Comparison of ENCODE assay signal across 9 mouse cellular contexts in genomic region chr16:34531506-34531905, GRCm38 (mm10). TPM values are rescaled to one million over a fixed set of nuclear protein-coding genes. Genes with fewer than 3 reads are reported as not detected.
A peak's percentile ranks its signal among the peaks of the same experiment; 100 is the strongest.
DNase-seq lines count a peak whose midpoint lies in the region; ATAC-seq and TF ChIP-seq lines count a peak whose summit lies in the region.
"Had no signal": no experiment of that assay in that cellular context is flagged by ENCODE, and none has a peak within 500 bp of the region (broad histone marks: within the 10 kb centered on the region; RNA-seq: fewer than 3 reads in every experiment).

No protein-coding gene starts in this region.

- DNase-seq in kidney, adult 2 months, result peak; percentile 58
- DNase-seq in 416B (ENCODE audit: low read depth), result peak; percentile 51
- DNase-seq in ES-CJ7 (ENCODE audit: low read depth, low spot score), result peak; percentile 28
- DNase-seq in cerebellum, postnatal 36 days, result peak; percentile 43 to 52
- peak; percentile 55 for DNase-seq in limb, embryonic 11.5 days (ENCODE audit: low spot score)
- DNase-seq in stomach, postnatal 0 days (ENCODE audit: low spot score), result peak; percentile 50
- no peak for DNase-seq in frontal cortex, postnatal 10 days (ENCODE audit: low spot score in 2 of 2)

- H3K27ac ChIP-seq in kidney, adult 2 months (ENCODE audit: insufficient read depth, low read depth, low read length), result no peak overlapping the region
- no peak overlapping the region for H3K27ac ChIP-seq in kidney, embryonic 14.5 days (ENCODE audit: low read depth, low read length)
- H3K27ac ChIP-seq in limb, embryonic 11.5 days (replicated peaks; ENCODE audit: low read depth, low read length), result no peak overlapping the region
- H3K27ac ChIP-seq in stomach, postnatal 0 days (replicated peaks), result no peak overlapping the region
- H3K27ac ChIP-seq: lung, embryonic 15.5 days had no signal

- H3K4me1 ChIP-seq in kidney, adult 2 months (ENCODE audit: control insufficient read depth, insufficient read depth, low read length), result no peaks in the 10 kb centered on the region
- H3K4me1 ChIP-seq in kidney, embryonic 14.5 days (ENCODE audit: control insufficient read depth, insufficient read depth, low read length), result peaks cover 13% of the 10 kb centered on the region
- peaks cover 6% of the 10 kb centered on the region for H3K4me1 ChIP-seq in limb, embryonic 11.5 days (ENCODE audit: control insufficient read depth, insufficient read depth, low read length)
- no peaks in the 10 kb centered on the region for H3K4me1 ChIP-seq in stomach, postnatal 0 days (replicated peaks; ENCODE audit: control insufficient read depth, insufficient read depth)

- TF ChIP-seq CTCF in kidney, adult 2 months (conservative IDR thresholded peaks at IDR 0.05; ENCODE audit: insufficient read depth, insufficient read length, low read depth, low read length), result peak; percentile 66
- peak; percentile 83 for TF ChIP-seq CTCF in stomach, postnatal 0 days (IDR thresholded peaks at IDR 0.05; ENCODE audit: low read depth)

- WGBS in kidney, adult 2 months, result 6% methylated on average over 1 of the region's 1 CpGs
- WGBS in kidney, embryonic 14.5 days, result 3% methylated on average over 1 of the region's 1 CpGs
- WGBS in limb, embryonic 11.5 days, result 6% methylated on average over 1 of the region's 1 CpGs
- WGBS in stomach, postnatal 0 days, result 0% methylated on average over 1 of the region's 1 CpGs

- no peak overlapping the region for H3K4me2 ChIP-seq in kidney, embryonic 14.5 days (replicated peaks; ENCODE audit: low read depth, low read length)
- no peak overlapping the region for H3K4me2 ChIP-seq in limb, embryonic 11.5 days (ENCODE audit: low read depth, severe bottlenecking)
- no peak overlapping the region for H3K4me2 ChIP-seq in stomach, postnatal 0 days (replicated peaks; ENCODE audit: low read depth)
- H3K4me2 ChIP-seq: lung, embryonic 15.5 days had no signal

- TF ChIP-seq EP300 in stomach, postnatal 0 days (optimal IDR thresholded peaks at IDR 0.05), result no peak

- no peaks in the 10 kb centered on the region for H3K27me3 ChIP-seq in kidney, adult 2 months (replicated peaks; ENCODE audit: control insufficient read depth, insufficient read depth, low read length)
- H3K27me3 ChIP-seq in kidney, embryonic 14.5 days (ENCODE audit: control insufficient read depth, insufficient read depth, low read length), result no peaks in the 10 kb centered on the region
- H3K27me3 ChIP-seq in limb, embryonic 11.5 days (ENCODE audit: control insufficient read depth, insufficient read depth, low read length), result no peaks in the 10 kb centered on the region
- H3K27me3 ChIP-seq in stomach, postnatal 0 days (ENCODE audit: control insufficient read depth, insufficient read depth, low read length), result no peaks in the 10 kb centered on the region
- H3K27me3 ChIP-seq: lung, embryonic 15.5 days had no signal

- no peak for ATAC-seq in kidney, embryonic 14.5 days (ENCODE audit: low FRiP score, low TSS enrichment)
- no peak for ATAC-seq in limb, embryonic 11.5 days (ENCODE audit: insufficient number of reproducible peaks, low FRiP score, low TSS enrichment, low read depth)
- no peak for ATAC-seq in stomach, postnatal 0 days (ENCODE audit: low FRiP score, low TSS enrichment)

- H3K9ac ChIP-seq in kidney, embryonic 14.5 days (ENCODE audit: low read depth, low read length), result no peak overlapping the region
- H3K9ac ChIP-seq in limb, embryonic 11.5 days (ENCODE audit: low read length), result no peak overlapping the region
- H3K9ac ChIP-seq in stomach, postnatal 0 days (ENCODE audit: low read length), result no peak overlapping the region
- H3K9ac ChIP-seq: lung, embryonic 15.5 days had no signal

- H3K4me3 ChIP-seq in kidney, adult 2 months (ENCODE audit: insufficient read depth, low read depth, low read length), result no peak overlapping the region
- no peak overlapping the region for H3K4me3 ChIP-seq in kidney, embryonic 14.5 days (ENCODE audit: low read length)
- no peak overlapping the region for H3K4me3 ChIP-seq in limb, embryonic 11.5 days (ENCODE audit: low read depth, low read length)
- H3K4me3 ChIP-seq in stomach, postnatal 0 days (ENCODE audit: low read depth, low read length), result no peak overlapping the region
- H3K4me3 ChIP-seq: lung, embryonic 15.5 days had no signal

- no peaks in the 10 kb centered on the region for H3K36me3 ChIP-seq in kidney, adult 2 months (ENCODE audit: control insufficient read depth, insufficient read depth, low read length)
- no peaks in the 10 kb centered on the region for H3K36me3 ChIP-seq in kidney, embryonic 14.5 days (ENCODE audit: control insufficient read depth, insufficient read depth, low read length)
- H3K36me3 ChIP-seq in limb, embryonic 11.5 days (ENCODE audit: control insufficient read depth, insufficient read depth, low read length), result no peaks in the 10 kb centered on the region
- no peaks in the 10 kb centered on the region for H3K36me3 ChIP-seq in stomach, postnatal 0 days (ENCODE audit: control insufficient read depth, insufficient read depth, low read length)
- H3K36me3 ChIP-seq: lung, embryonic 15.5 days had no signal

- no peaks in the 10 kb centered on the region for H3K9me3 ChIP-seq in kidney, embryonic 14.5 days (ENCODE audit: control insufficient read depth, low read length)
- H3K9me3 ChIP-seq in limb, embryonic 11.5 days (ENCODE audit: control insufficient read depth, low read length), result no peaks in the 10 kb centered on the region
- H3K9me3 ChIP-seq in stomach, postnatal 0 days (ENCODE audit: control insufficient read depth, low read length), result no peaks in the 10 kb centered on the region
- H3K9me3 ChIP-seq: lung, embryonic 15.5 days had no signal

- no peak for TF ChIP-seq POLR2A in kidney, adult 2 months (IDR thresholded peaks at IDR 0.05; ENCODE audit: low read depth, low read length)

RNA-seq across cellular contexts. Expression of gene Kalrn, which starts 41.8 kb away (rescaled TPM):
- polyA plus RNA-seq in kidney, adult 2 months (2012; rRNA removed), result 8.5 and 8.6 TPM in 2 replicates
- 13.2 and 16.0 TPM in 2 replicates for polyA plus RNA-seq in kidney, embryonic 14.5 days (2014; fragmentation: Nextera tagmentation; extraction: Ambion mirVana)
- 9.5 and 11.5 TPM in 2 replicates for polyA plus RNA-seq in limb, embryonic 11.5 days (2014; fragmentation: Nextera tagmentation; extraction: Ambion mirVana)
- 14.4 and 16.7 TPM in 2 replicates for polyA plus RNA-seq in stomach, postnatal 0 days (2015; fragmentation: Nextera tagmentation; extraction: Ambion mirVana)

Comparison
In these comparisons a context has a peak if more than half of its experiments do, and no peak if none do; other contexts are left out.
1. DNase-seq: peak in kidney, adult 2 months (single experiment), 416B (single experiment), ES-CJ7 (single experiment), cerebellum, postnatal 36 days (2 of 2), limb, embryonic 11.5 days (single experiment) and stomach, postnatal 0 days (single experiment); none in frontal cortex, postnatal 10 days (0 of 2).